Mouse (Mus musculus): Measurements from ENCODE around the gene Flna. TPM values are rescaled to one million over a fixed set of nuclear protein-coding genes. Genes with fewer than 3 reads are reported as not detected.

Flna gene
- total RNA-seq, 2 experiments from 2014 or later, result 89.1 to 100 TPM

Small RNAs within 50 kb of the gene (microRNA-seq; reads per million reads assigned to microRNA genes)
- gene Mir7091, result 0 to 0.34 reads per million in 2 experiments

Other genes starting within 250 kb of the Flna start
- 10 to 100 TPM; 32.1 to 38.5 TPM for gene Irak1, start 225.9 kb downstream of the Flna start, total RNA-seq (2021)
- gene Opn1mw, start 122.4 kb downstream of the Flna start, total RNA-seq (2021), result under 1 TPM in 1 of 2 experiments, not detected in 1; 0.59 TPM
- 10 to 100 TPM; 74.2 to 75.5 TPM for gene Mecp2, start 114.5 kb downstream of the Flna start, total RNA-seq (2021)
- gene Tex28, start 82.0 kb downstream of the Flna start, total RNA-seq (2021), result not detected
- gene Tktl1, start 72.6 kb downstream of the Flna start, total RNA-seq (2021), result not detected
- 10 to 100 TPM; 38.9 to 40.4 TPM for gene Emd, start 4.9 kb upstream of the Flna start, total RNA-seq (2021)
- gene Rpl10, start 21.0 kb upstream of the Flna start, total RNA-seq (2021), result 100 to 1,000 TPM; 124 to 140 TPM
- 10 to 100 TPM; 51.2 to 53.1 TPM for gene Taz, start 32.1 kb upstream of the Flna start, total RNA-seq (2021)
- 1 to 10 TPM; 1.4 to 2.0 TPM for gene Dnase1l1, start 32.5 kb upstream of the Flna start, total RNA-seq (2021)
- gene Atp6ap1, start 47.3 kb upstream of the Flna start, total RNA-seq (2021), result 100 to 1,000 TPM; 351 to 367 TPM
- 100 to 1,000 TPM; 663 to 673 TPM for gene Gdi1, start 55.2 kb upstream of the Flna start, total RNA-seq (2021)
- gene Fam50a, start 63.2 kb upstream of the Flna start, total RNA-seq (2021), result 10 to 100 TPM; 35.4 to 38.5 TPM
- 10 to 100 TPM; 33.3 to 33.8 TPM for gene Plxna3, start 79.2 kb upstream of the Flna start, total RNA-seq (2021)
- 10 to 100 TPM; 30.5 to 33.0 TPM for gene Lage3, start 103.8 kb upstream of the Flna start, total RNA-seq (2021)
- gene Ubl4a, start 123.4 kb upstream of the Flna start, total RNA-seq (2021), result 10 to 100 TPM; 59.0 to 62.6 TPM
- 1 to 10 TPM; 2.1 to 3.2 TPM for gene Slc10a3, start 123.5 kb upstream of the Flna start, total RNA-seq (2021)
- gene Fam3a, start 143.5 kb upstream of the Flna start, total RNA-seq (2021), result 10 to 100 TPM; 20.0 to 27.0 TPM
- gene Ikbkg, start 143.5 kb upstream of the Flna start, total RNA-seq (2021), result 10 to 100 TPM; 41.9 to 46.8 TPM
- 10 to 100 TPM; 22.8 to 24.4 TPM for gene G6pdx, start 179.4 kb upstream of the Flna start, total RNA-seq (2021)
- gene Gm6880, start 231.6 kb upstream of the Flna start, total RNA-seq (2021), result not detected